Mouse (Mus musculus) NIH3T3 (cell line): ENCODE results near the gene Slc22a13.

Experiments
- DNase-seq: peaks from one replicate; pipeline ENCODE4 v3.0.0-alpha.2; 2012; ENCODE audit warnings: low read depth

Slc22a13 gene

DNA sequence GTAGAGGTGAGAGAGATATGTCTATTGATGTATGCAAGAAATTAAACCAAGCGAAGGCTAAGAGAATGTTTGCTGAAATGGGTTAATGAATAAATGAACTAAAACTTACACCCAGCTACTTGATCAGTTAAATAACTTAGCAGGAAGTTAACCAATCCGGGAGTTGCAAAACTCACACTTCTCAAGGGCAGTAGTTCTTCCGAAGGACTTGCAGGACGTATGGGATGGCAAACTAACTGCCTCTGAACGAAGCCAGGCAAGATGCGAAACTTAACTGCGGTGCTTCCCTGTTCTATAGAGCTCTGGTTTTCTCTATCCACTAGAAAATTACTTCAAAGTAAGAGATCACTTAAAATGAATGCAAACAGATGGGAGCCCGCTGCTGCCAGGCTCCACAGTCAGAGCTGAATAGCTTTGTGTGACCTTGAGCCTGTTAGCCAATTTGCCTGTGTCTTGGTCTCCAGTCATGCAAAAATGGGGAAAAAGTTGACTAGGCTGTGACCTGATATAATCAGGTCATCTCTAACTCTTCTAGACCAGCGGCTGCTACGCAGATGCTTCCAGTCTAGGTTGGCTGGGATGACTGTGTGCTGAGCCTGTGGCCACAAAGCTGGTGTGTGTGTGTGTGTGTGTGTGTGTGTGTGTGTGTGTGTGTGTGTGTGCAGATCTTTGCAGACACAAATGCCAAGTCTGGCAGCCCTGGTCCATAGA, 9.6 kb downstream of the Slc22a13 start:
- DNase-seq: peak; percentile 25

DNA sequence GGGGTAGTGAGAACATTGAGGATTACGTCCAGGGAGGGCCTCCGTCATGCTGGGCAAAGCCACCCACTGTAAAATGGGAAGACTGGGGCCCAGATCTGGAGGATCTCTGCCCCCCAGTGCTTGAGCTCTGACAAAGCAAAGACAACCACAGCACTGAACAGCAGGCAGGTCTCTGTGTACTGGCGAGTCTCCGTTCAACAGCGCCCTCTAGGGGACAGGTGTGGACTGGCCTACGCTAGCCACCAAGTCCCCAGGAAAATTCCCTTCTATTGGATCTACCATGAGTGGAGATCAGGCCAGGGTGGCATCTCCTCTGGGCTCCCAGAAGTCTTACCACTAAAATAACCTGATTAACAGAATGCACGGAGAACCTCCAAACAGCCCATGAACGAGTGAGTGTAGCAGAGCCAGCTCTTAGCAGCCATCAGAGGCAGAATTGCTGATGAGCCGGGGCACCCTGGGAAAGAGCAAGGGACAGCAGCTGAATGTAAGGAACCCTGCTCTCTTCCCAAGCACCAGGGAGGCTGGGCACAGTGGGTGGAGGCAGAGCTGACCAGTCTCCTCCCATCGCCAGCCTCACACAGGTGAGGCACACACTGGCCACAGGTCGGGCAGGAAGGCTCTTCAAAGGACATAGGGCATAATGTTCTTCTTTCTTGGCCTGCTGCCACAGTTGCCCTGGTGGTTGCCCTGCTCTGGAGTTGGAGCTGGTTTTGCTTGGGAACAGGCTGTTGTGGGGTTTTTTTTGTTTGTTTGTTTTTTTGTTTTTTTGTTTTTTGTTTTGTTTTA, 16.5 kb downstream of the Slc22a13 start:
- no peak for DNase-seq

DNA sequence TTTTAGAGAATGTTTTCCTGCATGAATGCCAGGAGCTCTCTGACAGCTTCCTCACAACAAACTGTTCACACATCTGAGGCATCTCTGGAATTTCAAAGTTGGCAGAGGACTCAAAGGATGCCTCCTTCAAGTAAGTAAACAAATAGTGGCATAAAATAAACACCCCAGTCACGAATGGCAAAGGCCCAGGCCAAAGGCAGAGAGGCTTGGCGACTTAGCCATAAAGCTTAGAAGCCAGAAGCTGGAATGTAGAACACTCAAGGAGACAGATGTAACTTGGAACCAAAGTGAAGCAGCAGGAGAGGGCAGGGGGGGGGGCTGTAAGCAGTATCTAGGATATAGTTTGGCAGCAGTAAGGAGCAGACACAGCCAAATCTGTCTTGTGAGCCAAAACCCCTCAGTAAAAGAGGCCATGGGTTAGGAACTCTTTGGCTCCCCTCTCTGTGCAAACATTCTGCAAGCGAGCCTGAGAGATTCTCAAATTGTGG, 27.6 kb downstream of the Slc22a13 start:
- peak; percentile 80 for DNase-seq

DNA sequence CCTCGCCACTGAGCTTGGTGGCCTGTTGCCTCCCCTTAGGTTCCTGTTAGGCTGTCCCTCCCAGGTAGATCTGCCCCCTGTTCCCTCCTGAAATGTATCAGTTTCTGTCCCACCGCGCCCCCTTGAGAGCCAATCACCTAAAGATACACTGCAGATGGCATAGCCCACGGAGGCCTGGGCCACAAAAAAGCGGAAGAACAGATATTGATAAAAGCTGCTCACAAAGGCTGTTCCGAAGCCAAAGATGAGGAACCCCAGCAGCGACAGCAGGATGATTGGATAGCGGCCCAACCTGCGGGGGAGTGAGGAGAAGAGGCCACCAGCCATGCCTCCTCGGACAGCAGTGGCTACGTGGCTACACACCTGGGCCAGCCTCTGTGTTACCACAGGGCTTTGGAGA, 29.6 kb downstream of the Slc22a13 start:
- no peak for DNase-seq

DNA sequence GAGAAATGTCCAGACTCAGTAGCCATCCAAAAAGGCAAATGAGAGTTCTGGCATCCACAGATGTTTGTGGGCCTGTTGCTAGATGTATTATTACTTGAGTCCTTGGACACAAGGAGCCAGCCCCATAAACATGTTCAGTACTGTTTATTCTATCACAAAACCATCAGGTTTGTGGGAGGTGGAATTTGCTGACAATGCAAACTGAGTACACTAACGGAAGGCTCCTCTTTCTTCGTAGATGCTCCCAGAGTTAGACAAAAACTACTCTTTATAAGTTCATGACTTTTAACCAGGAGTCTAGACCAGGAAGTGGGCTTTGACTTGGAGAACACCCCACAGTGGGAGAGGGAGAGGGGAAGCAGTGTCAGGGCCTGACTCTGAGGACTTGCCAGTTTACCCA, 41.3 kb downstream of the Slc22a13 start:
- DNase-seq: no peak

DNA sequence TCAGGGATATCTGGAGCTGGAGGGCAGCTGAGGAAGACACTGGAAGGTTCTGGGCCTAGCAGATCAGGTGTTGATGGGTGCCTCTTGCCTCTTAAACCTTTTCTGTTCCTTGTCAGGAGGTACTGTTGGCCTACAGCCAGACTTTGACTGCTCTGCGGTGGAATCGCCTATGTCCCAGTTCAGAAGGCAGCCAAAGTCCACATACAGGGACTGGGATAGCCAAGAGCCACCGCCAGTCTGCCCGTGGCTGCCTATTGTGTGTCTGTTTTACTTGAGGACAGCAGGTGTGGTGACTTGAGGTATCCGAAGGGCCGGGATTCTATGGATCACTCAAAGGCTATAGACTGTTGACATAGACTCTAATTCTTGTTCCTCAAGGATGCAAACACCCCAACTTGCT, 43.4 kb downstream of the Slc22a13 start:
- DNase-seq: no peak

DNA sequence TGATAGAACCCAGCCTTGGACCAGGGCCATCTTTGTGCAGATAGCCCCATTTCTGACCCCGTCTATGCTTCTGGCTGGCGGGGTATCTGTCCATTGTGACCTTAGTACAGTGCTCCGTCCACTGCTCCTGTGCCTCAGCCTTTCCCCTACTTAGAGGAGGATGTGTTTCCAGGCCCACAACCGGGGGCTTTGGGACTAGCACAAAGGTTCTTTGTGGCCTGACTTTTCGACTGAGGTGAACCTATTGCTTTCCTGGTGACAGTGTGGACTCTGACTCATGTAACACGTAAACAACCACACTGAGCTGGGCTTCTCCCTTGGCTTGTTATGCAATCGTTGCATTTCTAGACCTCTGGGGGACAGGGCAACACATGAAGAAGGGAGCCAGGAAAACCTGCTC, 44.2 kb downstream of the Slc22a13 start:
- peak; percentile 3 for DNase-seq

DNA sequence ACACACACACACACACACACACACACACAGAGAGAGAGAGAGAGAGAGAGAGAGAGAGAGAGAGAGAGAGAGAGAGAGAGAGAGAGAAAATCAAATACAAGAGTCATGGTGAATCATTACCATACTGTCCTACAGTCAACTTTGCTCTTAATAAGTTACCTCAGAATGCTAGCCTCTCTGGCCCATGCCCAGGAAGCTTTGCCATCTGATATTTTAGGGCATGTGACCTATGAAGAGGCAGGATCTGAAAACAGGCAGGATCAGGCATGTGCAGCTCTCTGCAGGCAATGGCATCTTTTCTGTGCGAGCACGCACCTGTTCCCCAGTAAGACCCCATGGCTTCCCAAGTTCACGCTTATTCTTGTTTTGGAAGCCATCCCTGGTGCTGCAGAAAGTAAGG, 48.2 kb downstream of the Slc22a13 start:
- no peak for DNase-seq

DNA sequence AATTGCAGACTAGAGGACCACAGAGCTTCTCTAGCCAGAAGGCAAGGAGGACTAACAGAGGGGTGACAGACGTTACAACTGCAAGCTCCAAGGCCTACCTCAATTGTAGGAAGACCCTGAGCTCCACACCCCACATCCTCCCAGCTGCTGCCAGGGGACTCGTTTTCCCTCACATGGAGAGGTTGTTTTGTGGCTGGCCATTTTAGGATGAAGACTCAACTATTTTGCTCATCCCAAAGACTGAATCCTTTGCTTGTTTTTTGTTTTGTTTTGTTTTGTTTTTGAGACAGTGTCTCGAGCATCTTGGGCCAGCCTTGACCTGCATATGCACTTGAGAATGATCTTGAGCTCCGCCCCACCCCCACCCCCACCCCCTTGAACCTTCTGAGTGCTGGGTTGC, 50.0 kb downstream of the Slc22a13 start, which contains the start of gene Gm47289:
TSS of gene Gm47289 (plus strand) at position 301 of the 400 bp plus-strand sequence.
- no peak for DNase-seq

DNA sequence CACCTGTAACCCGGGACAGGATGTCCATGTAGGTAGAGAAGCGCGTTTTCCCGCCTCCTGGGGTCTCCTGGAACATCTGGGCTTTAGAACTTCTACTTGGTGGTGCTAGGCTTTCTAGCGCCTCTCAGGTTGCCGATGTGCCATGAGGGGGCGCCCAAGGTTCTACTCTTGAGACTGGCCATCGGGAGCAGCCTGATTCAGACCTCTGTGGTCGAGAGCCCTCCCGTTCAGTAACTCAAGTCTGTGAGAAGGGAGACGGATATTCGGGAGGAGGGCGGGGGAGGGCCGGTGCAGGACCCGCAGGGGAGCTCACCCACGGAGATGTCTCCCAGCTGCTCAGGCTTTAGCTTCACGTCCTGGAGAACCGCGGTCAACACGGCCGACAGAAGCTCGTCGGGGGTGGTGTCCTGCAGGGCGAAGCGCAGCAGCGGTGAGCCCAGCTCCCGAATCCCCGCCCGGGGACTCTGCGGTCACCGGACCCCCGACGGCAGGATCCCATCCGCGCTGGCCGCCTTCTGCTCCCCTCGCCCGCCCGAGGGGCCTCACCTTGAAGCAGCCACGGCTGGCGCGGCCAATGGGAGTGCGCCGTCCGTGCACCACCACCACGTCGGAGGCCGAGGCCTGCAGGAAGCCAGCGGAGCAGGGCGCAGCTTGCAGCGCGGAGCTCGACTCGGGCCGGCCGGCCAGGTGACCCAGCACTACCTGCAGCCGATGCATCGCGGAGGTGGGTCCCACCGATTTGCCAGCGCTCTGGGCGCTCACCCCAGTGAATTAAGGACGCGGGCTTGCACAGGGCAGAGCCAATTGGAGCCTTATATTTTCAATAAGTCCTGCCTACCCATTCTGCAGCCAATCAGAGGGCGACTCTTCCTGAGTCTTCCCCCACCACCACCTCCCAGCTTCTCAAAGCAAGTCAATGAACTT, 52.4 kb downstream of the Slc22a13 start, which contains the start of gene Acaa1b:
TSS of gene Acaa1b (minus strand) at position 816 of the 924 bp plus-strand sequence.
- DNase-seq: peak; percentile 84

DNA sequence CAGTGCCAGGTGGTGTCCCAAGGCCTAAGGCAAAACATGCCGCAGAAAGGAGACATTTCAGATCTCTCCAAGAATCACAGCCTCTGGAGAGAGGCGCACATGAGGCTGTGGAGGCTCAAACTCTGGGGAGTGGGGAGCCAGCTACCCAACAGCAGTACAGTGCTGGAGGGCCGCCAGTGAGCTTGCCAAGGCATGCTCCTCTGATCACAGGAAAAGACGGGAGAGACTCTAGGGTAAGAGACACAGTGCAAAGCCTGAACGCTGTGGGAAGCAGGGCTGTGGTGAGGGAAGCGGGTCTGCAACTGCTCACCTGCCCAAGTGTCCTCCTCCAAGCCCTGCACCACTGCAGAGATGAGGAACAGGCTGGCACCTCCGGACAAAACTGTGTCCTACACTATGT, 53.1 kb downstream of the Slc22a13 start:
- DNase-seq: peak; percentile 25

DNA sequence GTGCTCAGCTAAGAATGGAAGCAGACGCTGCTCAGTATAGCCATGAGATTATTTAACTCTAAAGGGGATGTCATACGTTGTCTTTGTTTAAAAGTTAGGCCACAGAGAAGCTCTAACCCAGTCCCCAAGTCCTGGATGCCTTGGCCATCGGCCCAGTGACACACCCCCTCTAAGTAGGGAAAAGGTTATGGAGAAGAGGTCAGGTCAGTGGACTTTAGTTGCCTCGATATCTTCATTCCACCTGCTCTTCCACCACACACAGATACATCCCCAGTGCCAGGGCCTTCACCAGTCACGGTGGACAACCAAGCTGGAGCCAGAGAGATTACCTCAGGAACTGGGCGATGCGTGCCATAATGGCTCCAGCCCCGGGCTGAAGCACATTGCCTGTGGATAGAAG, 53.5 kb downstream of the Slc22a13 start:
- no peak for DNase-seq

DNA sequence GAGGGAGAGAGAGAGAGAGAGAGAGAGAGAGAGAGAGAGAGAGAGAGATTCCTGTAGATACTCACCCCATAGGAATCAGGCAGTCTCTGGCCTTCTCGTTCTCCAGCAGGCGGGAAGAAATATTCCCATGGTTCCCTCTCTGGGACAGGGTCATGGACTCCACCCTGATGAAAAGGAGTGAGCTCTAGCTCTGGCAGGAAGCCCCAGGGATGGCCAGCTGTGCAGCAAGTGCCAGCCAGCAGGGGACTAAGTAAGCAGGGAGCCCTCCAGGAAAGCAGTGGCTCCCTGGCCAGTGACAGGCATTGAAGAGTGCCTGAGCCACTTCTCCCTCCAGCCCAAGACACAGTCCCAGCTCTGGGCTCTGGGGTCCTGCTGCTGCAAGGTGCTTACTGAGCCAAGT, 57.1 kb downstream of the Slc22a13 start:
- no peak for DNase-seq

DNA sequence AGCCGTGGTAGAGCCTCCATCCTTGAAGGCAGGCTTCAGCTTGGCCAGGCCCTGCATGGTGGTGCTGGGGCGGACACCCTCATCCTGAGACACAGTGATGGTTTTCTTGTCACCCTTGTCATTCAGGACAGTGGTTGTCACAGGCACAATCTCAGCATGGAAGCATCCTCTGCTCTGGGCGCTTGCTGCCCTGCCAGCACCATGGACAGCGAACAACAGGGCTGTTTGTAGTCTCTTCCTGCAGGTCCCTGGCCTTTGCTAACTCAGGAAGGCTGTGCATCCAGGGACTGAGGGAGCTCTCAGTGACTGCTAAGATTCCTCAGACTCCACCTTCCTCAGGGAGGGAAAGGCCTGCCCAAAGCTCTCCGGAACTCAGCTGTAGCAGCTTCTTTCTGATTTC, 59.3 kb downstream of the Slc22a13 start:
- peak; percentile 81 for DNase-seq

DNA sequence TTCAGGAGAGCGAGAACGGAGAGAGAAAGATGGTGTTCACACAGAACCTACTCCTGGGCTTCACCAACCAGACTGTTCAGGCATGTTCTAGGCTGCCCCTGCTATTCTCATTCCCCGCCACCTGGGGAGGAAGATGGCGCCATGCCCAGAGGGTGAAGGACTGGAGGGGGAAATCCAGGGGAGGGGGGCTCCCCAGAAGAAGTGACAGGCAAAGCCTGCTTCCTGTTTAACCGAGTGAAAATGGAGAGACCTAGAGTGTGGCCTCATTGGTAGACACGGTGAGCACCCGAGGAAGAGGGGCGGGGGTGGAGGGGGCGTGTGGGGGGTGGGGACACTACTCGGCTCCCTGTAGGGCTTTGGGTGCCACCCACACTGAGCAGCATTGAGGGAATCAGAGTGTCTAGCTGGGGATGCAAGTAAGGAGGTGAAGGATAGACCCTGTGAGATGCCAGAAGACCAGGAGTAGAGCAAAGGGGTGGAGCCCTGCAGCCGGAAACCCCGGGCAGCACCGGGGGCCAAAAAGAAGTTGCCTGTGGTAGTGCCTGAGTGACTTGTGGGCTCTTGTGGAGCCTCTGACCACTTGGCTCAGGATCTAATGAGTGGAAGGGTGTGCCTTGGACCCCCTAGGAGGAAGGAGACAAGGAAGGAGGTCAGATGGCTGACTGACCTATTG, 62.7 kb downstream of the Slc22a13 start:
- DNase-seq: no peak

DNA sequence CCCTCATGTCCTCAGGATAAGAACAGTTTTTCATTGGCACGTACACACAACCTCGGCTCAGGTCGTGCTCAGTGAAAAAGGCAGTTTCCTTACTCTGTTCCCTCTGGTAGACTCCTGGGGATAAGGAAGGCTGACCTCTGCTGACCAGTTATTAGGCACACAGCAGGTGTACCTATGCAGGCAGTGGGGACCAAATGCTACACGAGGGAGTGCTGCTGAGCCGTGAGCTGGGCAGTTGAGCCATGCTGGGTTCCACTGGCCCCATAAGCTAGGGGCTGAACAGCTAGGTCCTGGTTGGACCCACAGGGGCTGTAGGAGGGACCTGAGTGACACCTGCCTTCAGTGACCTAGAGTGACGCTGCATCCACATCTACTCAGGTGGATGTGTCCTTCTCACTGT, 63.3 kb downstream of the Slc22a13 start:
- no peak for DNase-seq

DNA sequence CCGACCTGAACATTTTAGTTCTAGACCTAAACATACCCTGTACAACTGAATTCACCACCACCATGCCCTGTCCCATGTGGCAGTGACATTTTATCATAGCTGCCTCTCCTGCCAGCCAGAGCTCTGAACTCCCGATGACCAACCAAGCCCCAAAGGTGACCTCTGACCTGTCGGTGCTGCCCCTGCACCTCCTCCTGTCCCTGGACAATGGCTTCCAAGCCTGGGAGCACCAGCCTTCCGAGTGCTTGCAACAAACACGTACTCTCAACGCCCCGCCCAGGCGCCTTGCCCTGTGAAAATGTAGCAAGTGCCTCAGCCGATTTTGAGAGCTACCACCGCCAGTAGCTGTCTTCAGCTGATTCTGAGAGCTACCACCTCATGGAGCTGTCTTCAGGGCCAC, 63.8 kb downstream of the Slc22a13 start:
- DNase-seq: no peak

DNA sequence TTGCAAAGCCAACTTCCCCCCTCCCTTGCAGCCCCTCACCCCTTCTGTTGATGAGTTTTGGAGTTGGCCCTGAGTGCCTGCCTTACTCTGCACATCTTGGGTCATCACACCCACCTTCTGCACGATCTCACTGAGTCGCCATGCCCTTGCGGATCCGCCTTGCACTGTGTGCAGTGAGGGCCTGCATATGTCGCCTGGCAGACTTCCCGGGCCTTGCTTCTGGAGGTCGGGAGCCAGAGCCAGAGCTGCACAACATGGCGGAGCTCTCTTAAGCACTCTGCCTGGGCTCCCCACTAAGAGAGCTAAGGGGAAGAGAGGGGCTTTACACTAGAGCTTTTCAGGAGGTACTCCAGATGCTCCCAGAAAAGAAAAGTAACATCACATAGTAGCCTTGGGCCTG, 64.2 kb downstream of the Slc22a13 start:
- DNase-seq: peak; percentile 17

DNA sequence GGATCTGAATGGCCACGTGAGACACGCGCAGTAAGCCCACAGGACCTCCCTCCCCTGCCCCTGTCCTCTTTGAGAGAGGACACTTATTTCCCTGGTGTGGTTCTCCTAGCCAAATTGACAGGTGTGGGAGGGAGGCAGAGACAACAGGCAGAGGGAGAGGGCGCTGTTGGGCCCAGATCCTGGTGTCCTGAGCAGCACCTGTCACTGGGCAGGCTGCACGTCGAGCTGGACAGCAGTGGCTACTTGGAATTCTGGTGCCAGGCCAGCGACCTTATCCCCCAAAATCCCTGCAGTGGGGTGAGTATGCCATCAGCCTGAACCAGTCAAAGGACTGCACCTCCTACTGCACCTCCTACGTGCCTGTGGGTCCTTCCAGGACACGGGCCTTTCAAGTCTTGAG, 65.5 kb downstream of the Slc22a13 start:
- no peak for DNase-seq
